Mouse (Mus musculus) bone marrow, adult 2 months (tissue): ENCODE results near the gene Gjb4.

Experiments
- CTCF ChIP-seq: fragments of 200-500 bp; IDR thresholded peaks from 2 replicates; pipeline ENCODE4 v1.5.1; 2011; ENCODE audit warnings: low read length, control low read depth; ENCODE audit not compliant: control insufficient read depth, insufficient read depth
- POLR2A ChIP-seq: fragments of 200-500 bp; IDR thresholded peaks from 2 replicates; pipeline ENCODE4 v1.6.1; 2011; ENCODE audit warnings: low read depth, mild to moderate bottlenecking, control low read depth, low read length, borderline replicate concordance; ENCODE audit not compliant: control insufficient read depth

- TF ChIP-seq CTCF (no peak), POLR2A (no peak)
Observed at GRCm38 (mm10) chr4:127306915-127307314, 47.0 kb downstream of the Gjb4 start.
